Mouse (Mus musculus): ENCODE measurements at regions not wholly inside any gene's neighbourhood (a gene's known extent, or its start where the extent isn't known, plus 50 kb on each side); places are given as distances from the start of the nearest gene placed in this dataset.

GRCm38 (mm10) chr15:93011166-93011565 lies 263.8 kb downstream of the Gxylt1 start:
- TF ChIP-seq POLR2A (IDR thresholded peaks at IDR 0.05; ENCODE audit: control insufficient read depth, extremely low read depth, insufficient read depth, low read length, poor library complexity) = no peak
- no peak for TF ChIP-seq CTCF (IDR thresholded peaks at IDR 0.05; ENCODE audit: borderline replicate concordance, control insufficient read depth, extremely low read depth, insufficient read depth, low read length, poor library complexity)

Measured in thymus, adult 2 months (tissue).